Mouse (Mus musculus): Measurements from ENCODE around the gene Prr13. TPM values are rescaled to one million over a fixed set of nuclear protein-coding genes. Genes with fewer than 3 reads are reported as not detected.

The Prr13 gene
- total RNA-seq (2021) = 10 to 100 TPM; 15.2 to 18.7 TPM
- long read RNA-seq, experiment 1, transcript Prr13-204 (4 exons, 1,055 nt) = major isoform, 19 of 27 reads
- long read RNA-seq, experiment 1, transcript Prr13-201 (5 exons, 1,224 nt) = minor isoform, 6 of 27 reads
- long read RNA-seq, experiment 1, partial matches to known transcripts = 0 of 27 reads
- long read RNA-seq, experiment 1, other reads (novel, unspliced or antisense) = 1 of 27 reads
- long read RNA-seq, experiment 2, transcript Prr13-201 (5 exons, 1,224 nt) = minor isoform, 8 of 41 reads
- long read RNA-seq, experiment 2, transcript Prr13-204 (4 exons, 1,055 nt) = major isoform, 28 of 41 reads
- long read RNA-seq, experiment 2, partial matches to known transcripts = 2 of 41 reads
- long read RNA-seq, experiment 2, other reads (novel, unspliced or antisense) = 1 of 41 reads

- peak; percentile 56 to 89 for DNase-seq (ENCODE audit: low spot score in 2 of 2)
Measured at GRCm38 (mm10) chr15:102458904-102459317, at the start of gene Prr13. Prr13 (plus strand) TSS chr15:102459028.

- DNase-seq (ENCODE audit: low spot score in 2 of 2) = no peak
Measured at GRCm38 (mm10) chr15:102409286-102409685, 49.5 kb upstream of the Prr13 start.

DNA sequence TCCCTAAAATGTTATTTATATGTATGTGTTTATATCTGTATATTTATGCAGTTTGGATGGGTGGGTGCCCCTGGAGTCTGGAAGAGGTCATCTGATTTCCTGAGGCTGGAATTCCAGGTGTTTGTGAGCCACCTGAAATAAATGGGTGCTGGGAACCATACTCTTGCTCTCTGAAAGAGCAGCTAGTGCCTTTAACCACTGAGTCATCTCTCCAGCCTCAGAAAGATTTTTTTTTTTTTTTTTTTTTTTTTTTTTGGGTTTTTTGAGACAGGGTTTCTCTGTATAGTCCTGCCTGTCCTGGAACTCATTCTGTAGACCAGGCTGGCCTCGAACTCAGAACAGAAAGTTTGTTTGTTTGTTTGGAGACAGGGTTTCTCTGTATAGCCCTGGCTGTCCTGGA is 47.8 kb upstream of the Prr13 start:
- DNase-seq (ENCODE audit: low spot score in 2 of 2) = no peak

- no peak for DNase-seq (ENCODE audit: low spot score in 2 of 2)
Measured at GRCm38 (mm10) chr15:102413687-102414086, 45.1 kb upstream of the Prr13 start.

DNA sequence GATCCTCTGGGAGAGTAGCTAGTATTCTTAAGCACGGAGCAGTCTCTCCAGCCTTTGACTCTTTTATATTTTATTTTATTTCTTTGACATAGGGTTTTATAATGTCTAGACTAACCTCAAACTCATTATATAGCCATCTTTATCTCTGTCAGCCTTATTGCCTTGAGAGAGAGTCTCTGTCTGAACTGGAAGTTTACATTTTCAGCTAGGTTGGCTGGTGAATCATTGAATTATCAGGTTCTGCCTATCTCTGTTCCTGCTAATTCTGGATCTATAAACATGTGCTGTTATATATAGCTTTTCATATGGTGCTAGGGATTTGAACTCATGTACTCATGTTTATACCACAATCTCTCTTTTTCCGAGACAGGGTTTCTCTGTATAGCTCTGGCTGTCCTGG is 41.3 kb upstream of the Prr13 start:
- DNase-seq (ENCODE audit: low spot score in 2 of 2) = no peak

DNA sequence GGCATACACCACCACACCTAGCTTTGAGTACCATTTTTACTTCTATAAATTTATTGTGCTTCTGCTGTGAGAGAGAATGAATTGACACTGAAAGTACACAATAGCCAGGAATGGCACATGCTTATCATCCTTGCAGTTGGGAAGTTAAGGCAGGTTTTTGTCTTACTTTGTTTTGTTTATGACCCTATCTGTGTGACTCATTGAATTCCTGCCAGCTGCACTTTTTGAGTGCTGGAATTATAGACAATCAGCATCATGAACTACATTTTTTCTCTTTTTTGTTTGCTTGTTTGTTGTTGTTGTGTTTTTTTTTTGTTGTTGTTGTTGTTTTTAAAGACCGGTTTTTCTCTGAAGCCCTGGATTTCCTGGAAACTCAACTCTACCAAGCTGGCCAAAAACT is 37.8 kb upstream of the Prr13 start:
- no peak for DNase-seq (ENCODE audit: low spot score in 2 of 2)

GRCm38 (mm10) chr15:102421437-102421836 is 37.4 kb upstream of the Prr13 start:
- peak in 1 of 2 experiments; percentile 41 for DNase-seq (ENCODE audit: low spot score in 2 of 2)

GRCm38 (mm10) chr15:102423602-102424240 is 35.1 kb upstream of the Prr13 start:
- DNase-seq (ENCODE audit: low spot score in 2 of 2) = no peak

DNA sequence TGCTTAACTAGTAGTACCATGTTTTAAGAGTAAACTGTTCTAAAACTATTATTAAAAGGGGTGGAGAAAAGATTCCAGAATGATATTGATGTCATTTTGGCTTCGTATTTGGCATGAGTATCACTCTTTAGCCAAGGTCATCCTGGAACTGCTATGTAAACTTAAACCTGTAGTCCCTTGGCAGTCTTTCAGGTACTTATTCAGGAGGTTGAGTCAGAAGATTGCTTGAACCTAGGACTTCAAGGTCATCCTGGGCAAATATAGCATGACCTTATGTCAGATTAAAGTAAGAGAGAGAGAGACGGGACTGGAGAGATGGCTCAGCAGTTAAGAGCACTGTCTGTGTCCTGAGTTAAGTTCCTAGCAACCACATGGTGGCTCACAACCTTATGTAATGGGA is 34.2 kb upstream of the Prr13 start:
- DNase-seq (ENCODE audit: low spot score in 2 of 2) = no peak

DNA sequence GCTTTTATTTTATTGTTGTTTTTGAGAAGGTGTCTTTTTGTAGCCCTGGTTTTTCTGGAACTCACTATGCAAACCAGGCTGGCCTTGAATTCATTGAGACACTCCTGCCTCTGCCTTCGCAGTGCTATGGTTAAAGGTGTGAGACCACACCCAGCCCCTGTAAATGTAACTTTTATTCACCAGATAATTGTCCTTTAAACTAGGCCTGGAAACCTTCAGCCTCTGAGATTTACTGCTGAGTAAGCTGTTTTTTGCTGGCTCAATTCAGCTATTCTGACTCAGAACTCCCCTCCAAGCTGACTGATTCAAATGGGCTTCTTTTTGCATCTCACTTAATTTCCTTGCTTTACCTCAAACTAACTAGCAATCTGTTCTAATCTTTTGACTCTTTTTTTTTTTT is 31.9 kb upstream of the Prr13 start:
- DNase-seq (ENCODE audit: low spot score in 2 of 2) = no peak

DNA sequence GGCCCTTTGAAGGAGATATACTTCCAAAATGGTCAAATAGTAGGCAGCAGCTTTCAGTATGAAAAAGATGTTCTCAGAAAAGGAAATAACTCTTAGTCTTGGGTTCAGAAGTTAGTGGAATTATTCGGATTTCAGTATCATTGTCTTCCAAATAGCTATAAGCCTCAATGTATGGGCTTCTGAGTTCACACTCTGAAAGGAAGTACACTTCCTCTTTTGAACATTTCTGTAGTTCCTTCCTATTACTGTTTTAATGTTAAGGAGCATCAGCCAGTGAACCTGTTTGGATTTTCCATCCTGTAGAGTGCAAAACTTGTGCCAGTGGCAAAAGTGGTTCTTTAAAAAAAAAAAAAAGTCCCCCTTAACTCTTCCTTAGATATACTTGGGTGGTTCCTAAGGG is 26.8 kb upstream of the Prr13 start:
- no peak for DNase-seq (ENCODE audit: low spot score in 2 of 2)

GRCm38 (mm10) chr15:102433173-102433572 is 25.7 kb upstream of the Prr13 start:
- no peak for DNase-seq (ENCODE audit: low spot score in 2 of 2)

DNA sequence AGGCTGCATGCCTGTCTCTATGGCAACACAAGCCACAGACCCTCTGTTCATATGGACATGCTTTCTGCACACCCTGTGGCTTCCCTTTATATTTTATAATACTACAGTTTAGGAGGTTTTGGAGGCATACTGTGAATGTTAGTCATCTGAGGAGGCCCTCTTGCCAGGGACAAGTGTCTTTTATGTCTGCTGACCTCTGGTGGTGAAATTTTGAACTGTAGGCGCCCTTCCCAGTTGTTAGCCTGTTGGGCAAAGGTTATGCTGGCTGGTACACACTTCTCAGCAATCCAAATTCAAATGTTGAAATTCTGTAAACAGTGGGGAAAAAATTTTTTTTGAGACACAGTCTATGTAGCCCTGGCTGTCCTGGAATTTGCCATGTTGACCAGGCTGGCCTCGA is 16.3 kb upstream of the Prr13 start:
- DNase-seq (ENCODE audit: low spot score in 2 of 2) = peak; percentile 56 to 79

DNA sequence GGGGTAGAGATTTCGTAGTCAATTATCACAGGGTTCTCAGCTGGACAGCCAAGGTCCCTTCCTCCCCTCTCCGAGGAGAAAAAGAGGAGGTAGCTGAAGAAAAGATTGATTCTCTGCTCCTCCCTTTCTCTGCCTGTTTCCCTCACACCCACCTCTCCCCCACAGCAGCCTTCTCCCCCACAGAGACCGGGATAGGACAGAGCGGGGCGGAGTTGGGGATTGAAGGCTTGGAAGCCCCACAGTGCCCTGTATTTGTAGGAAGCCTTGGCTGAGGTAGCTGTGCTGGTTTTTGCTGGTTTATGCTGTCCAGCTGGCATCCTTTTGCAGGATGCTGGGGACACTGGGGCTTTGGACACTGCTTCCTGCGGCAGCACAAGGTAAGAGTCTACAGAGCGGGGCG is 13.7 kb upstream of the Prr13 start, which contains the start of gene Amhr2:
Gene Amhr2 (plus strand): TSS at position 222 of the 400 bp plus-strand sequence.
- no peak for DNase-seq (ENCODE audit: low spot score in 2 of 2)

GRCm38 (mm10) chr15:102446448-102446847 is 12.4 kb upstream of the Prr13 start:
- no peak for DNase-seq (ENCODE audit: low spot score in 2 of 2)

GRCm38 (mm10) chr15:102449366-102449765 is 9.5 kb upstream of the Prr13 start:
- no peak for DNase-seq (ENCODE audit: low spot score in 2 of 2)

GRCm38 (mm10) chr15:102450928-102451327 is 7.9 kb upstream of the Prr13 start:
- DNase-seq (ENCODE audit: low spot score in 2 of 2) = no peak

- no peak for DNase-seq (ENCODE audit: low spot score in 2 of 2)
Measured at GRCm38 (mm10) chr15:102451666-102452430, 7.0 kb upstream of the Prr13 start.

DNA sequence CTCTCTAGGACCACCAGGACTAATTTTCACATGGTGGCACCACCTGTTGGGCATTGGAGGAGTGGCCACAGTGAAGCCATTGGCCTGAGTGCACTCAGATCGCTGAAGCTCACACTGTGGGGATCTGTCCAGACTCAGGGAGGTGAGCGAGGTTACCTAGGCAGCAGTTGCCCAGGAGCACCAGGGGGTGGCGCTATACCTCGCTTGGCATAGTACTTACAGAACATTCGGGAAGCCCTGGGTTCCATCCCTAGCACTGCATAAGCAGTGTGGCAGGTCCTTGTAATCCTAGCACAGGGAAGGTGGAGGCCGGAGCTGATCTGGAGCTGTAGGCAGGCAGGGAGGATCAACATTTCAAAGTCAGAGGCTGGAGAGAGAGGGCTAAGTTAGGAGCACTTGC is 2.8 kb upstream of the Prr13 start:
- DNase-seq (ENCODE audit: low spot score in 2 of 2) = no peak

GRCm38 (mm10) chr15:102458050-102458736 is 635 bp upstream of the Prr13 start:
- DNase-seq (ENCODE audit: low spot score in 2 of 2) = no peak

DNA sequence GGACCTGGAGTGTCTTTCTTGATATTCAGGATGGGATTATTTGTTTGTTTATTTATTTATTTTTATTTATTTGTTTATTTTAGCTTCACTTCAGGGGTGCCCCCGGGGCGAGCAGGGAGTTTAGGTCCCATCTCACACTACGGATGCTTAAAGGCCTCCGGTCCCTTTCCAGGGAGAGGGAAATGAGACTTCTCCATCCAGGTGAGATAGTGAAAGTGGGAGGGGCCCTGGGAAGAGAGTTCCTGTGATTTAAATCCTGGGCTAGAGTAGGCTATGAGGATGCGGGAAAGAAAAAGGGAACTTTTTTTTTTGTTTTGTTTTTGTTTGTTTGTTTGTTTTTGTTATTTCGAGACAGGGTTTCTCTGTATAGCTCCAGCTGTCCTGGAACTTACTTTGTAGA is 553 bp downstream of the Prr13 start:
- no peak for DNase-seq (ENCODE audit: low spot score in 2 of 2)
